Mouse (Mus musculus) urinary bladder, adult 18-20 months (tissue): ENCODE measurements at regions not wholly inside any gene's neighbourhood (a gene's known extent, or its start where the extent isn't known, plus 50 kb on each side); places are given as distances from the start of the nearest gene placed in this dataset.

Experiments used
- DNase-seq, 2 experiments: peaks; one replicate each; pipeline ENCODE4 v3.0.0; 2022; ENCODE audit warnings: low spot score in 2 of 2, mixed read lengths in 2 of 2

GRCm38 (mm10) chr2:139120905-139121304 lies 372.8 kb upstream of the Sptlc3 start:
- no peak for DNase-seq

- no peak for DNase-seq
Observed at GRCm38 (mm10) chr2:139132121-139132520, 361.6 kb upstream of the Sptlc3 start.

- no peak for DNase-seq
Observed at GRCm38 (mm10) chr2:139147004-139147403, 346.7 kb upstream of the Sptlc3 start.

GRCm38 (mm10) chr2:139179641-139180040 lies 314.1 kb upstream of the Sptlc3 start:
- DNase-seq = no peak

- DNase-seq = no peak
Observed at GRCm38 (mm10) chr2:139198281-139198680, 295.4 kb upstream of the Sptlc3 start.

- no peak for DNase-seq
Observed at GRCm38 (mm10) chr2:139207649-139208048, 286.1 kb upstream of the Sptlc3 start.

GRCm38 (mm10) chr2:139220757-139221400 lies 272.8 kb upstream of the Sptlc3 start:
- no peak for DNase-seq

DNA sequence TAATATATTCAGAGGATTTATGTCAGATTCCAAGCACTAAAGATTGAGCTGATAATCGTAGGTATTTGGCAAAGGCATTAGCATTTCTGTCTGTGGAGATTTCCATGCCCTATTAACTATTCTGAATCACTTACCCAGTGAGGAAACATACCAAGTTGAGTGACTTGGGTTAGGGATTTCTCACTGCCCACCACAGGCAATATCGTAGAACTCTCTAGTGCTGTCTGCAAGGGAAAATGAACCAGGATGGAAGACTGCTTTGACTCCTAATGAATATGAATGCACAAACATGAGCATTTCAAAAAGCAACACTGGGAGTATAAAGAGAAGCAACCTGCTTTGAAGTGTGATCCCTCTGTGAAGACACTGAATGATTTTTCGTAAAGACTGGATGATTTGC lies 263.3 kb upstream of the Sptlc3 start:
- no peak for DNase-seq

DNA sequence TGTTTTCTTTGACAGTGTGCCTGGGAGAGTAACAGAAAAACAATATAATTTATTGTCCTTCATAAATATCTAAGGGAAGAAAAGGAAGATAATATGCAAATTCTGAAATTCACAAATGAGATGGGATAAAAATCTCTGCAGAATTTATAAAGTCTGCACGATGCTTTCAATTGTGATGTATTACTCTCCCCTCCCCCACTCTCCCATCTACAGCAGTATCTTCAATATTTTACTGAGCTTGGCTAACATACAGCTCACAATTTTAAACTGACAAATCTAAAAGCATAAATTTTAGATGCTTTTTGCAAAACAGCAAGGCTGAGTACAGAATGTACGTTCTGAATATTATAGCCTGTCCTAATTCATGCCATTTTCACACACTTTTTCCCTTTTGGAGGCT lies 243.6 kb upstream of the Sptlc3 start:
- DNase-seq = no peak

- no peak for DNase-seq
Observed at GRCm38 (mm10) chr2:139267119-139267518, 226.6 kb upstream of the Sptlc3 start.

DNA sequence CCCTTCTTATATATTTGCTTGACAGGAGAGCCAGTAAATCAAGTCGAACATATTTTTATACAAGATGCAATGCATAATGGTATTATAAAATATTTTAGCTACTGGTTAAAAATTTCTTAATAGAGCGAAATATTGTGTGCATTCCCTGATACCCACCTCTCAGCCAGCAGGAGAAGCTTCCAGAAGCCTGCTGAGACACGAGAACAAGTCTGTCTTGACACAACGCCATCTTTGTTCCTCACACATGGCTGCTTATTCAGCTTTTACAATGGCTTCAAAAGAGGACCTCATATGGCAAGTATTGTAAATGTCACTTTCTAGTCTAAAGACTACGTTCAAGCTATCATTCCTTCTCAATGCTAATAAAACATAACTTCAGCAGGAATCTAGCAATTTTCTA lies 217.1 kb upstream of the Sptlc3 start:
- no peak for DNase-seq

DNA sequence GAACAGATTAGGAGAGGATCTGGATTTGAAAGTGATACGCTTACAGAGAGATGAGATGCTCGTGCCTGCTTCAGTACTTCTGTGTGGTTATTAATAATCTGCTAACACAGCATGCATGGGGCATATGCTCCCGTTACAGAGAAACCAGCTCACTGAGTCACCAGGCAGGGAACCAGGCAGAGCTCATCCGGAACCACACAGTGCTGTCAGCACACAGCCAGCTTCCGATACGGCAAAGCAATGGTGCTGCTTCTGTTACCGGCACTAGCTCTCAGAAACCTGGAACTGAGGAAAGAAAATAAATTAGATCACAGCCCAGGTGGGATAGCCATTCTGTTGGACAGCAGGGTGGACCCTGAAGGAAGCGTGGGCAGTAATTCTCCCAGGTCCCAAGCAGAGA lies 216.1 kb upstream of the Sptlc3 start:
- DNase-seq = no peak

GRCm38 (mm10) chr2:139281056-139281455 lies 212.7 kb upstream of the Sptlc3 start:
- no peak for DNase-seq

GRCm38 (mm10) chr2:139284315-139284714 lies 209.4 kb upstream of the Sptlc3 start:
- DNase-seq = no peak

- no peak for DNase-seq
Observed at GRCm38 (mm10) chr2:139286446-139286845, 207.3 kb upstream of the Sptlc3 start.

GRCm38 (mm10) chr2:139298541-139299152 lies 195.1 kb upstream of the Sptlc3 start:
- no peak for DNase-seq

DNA sequence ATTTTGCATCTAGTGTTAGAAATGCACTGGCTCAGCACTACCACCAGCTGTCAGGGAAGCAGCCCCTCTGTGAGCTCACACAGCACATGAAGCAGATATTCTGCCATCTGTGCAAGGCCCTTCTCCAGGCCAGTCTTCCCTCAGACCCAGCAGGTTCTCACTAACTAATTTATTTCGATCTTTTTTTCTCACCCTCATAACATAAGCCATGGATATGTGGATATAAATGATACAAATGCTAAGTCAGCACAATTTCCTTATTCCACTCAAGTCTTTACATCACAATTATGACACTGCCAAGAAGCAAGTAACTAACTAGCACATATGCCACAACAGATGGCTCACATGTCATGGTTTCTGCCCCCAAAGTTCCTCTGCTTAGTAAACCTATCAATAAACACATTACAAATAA lies 182.3 kb upstream of the Sptlc3 start:
- DNase-seq = no peak

- DNase-seq = no peak
Observed at GRCm38 (mm10) chr2:139312053-139312452, 181.7 kb upstream of the Sptlc3 start.

DNA sequence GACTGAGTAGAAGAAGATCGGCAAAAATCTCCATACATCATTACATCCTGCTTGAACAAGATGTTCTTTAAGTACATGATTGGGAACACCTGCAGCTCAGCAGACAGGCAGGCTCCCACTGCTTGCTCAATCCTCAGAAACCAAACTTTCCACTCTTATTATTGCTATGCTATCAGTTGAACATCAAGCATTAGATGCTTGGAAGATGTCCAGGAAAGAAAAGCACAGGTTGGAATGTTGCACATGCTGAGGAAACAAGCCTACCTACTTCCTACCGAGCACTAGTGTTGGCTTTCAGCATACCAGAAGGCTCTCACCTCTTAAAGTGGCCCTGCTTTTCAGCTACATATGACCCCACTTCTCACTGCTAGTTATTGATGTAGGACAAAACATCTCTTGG lies 171.2 kb upstream of the Sptlc3 start:
- no peak for DNase-seq

DNA sequence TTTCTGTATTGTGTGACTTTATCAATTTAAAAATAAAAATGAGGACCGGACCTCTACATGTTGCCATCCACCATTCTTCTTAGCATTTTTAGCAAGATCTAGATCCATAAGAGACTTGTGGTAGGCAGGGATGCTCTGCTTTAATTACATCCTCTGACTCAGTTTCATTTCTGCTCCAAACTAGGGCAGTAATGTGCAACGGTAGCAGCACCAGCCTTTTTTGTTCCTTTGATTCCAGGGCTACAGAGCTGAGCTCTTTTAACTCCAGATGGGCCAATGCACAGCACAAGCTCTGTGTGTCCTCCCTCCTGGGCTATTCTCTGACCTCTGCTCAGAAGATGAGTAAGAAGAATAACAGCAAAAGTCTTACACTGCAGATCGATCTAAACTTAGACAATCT lies 168.2 kb upstream of the Sptlc3 start:
- no peak for DNase-seq

DNA sequence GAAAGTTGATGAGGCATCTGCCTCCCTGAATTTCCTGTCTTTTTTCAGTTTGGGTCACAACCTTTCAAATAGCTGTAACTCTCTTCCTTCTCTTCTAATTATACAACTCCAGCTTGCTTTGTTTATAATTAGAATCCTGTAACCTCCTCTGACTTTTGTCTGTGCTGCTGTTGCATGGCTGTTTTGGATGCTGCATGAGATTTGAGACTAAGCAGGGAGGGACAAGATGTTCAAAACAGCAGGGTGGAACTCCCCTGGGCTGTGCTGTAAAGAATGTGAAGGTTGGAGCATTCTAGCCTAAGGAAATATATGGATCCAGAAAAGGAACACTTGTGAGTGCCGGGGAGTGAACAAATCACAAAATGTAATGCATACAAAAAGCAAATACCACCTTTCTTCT lies 159.0 kb upstream of the Sptlc3 start:
- no peak for DNase-seq

- no peak for DNase-seq
Observed at GRCm38 (mm10) chr2:139338240-139338639, 155.5 kb upstream of the Sptlc3 start.

GRCm38 (mm10) chr2:139356280-139357010 lies 137.3 kb upstream of the Sptlc3 start:
- DNase-seq = no peak
